Mouse (Mus musculus): ENCODE results near the gene Inmt.

DNA sequence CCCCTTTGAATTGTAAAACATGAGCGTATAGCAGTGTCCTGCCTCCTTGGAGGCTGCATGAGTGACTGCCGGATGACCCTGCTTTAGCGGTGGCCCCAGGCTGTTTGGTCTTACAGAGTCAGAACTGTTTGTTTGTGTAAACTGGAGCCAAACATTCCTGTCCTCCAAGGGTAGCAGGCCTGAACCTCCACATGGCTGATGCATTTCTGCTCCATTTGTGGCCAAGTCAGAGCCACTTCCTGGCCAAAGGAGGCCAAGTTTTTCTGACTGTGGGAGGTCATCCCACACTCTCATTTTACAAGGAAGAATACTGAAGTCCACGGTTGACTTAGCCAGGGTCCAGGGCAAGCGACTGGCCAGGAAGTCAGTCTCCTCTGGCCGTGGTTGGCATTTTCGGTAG lies 4.7 kb upstream of the Inmt start:
- no peak for TF ChIP-seq GATA1 (IDR thresholded peaks at IDR 0.05; ENCODE audit: borderline replicate concordance, low read length)
- no peak for TF ChIP-seq FLI1 (IDR thresholded peaks at IDR 0.05; ENCODE audit: low read length)

Measured in megakaryocyte, embryonic 14.5 days (primary cell).